Mouse (Mus musculus) frontal cortex, adult 2 months (tissue): ENCODE results near the gene Ssbp4. TPM values are rescaled to one million over a fixed set of nuclear protein-coding genes. Genes with fewer than 3 reads are reported as not detected.

Source experiments
- DNase-seq, 2 experiments: peaks; one replicate each; pipeline ENCODE4 v3.0.0; 2022; ENCODE audit warnings: low spot score in 1 of 2; ENCODE audit errors: extremely low spot score in 1 of 2
- polyA plus RNA-seq: library from polyadenylated mRNA; depleted of rRNA; stranded (reverse); fragments of >200 nt; gene quantifications from 2 replicates; pipeline ENCODE4 v1.2.3, GENCODE M21; 2012

Gene Ssbp4
- polyA plus RNA-seq, 1 experiment = 266 TPM

GRCm38 (mm10) chr8:70609368-70609848, 736 bp upstream of the Ssbp4 start:
- DNase-seq = peak in 1 of 2 experiments; percentile 60

GRCm38 (mm10) chr8:70607898-70608748, 549 bp downstream of the Ssbp4 start:
- DNase-seq = peak in 1 of 2 experiments; percentile 66

GRCm38 (mm10) chr8:70607603-70607897, 1.1 kb downstream of the Ssbp4 start:
- no peak for DNase-seq

- DNase-seq = no peak
These were observed 1.7 kb downstream of the Ssbp4 start for GRCm38 (mm10) chr8:70606780-70607602.

GRCm38 (mm10) chr8:70605871-70606779, 2.5 kb downstream of the Ssbp4 start:
- DNase-seq = no peak

GRCm38 (mm10) chr8:70604558-70604957, 4.1 kb downstream of the Ssbp4 start:
- DNase-seq = no peak

- no peak for DNase-seq
These were observed 6.4 kb downstream of the Ssbp4 start for GRCm38 (mm10) chr8:70602139-70602811.

- peak in 1 of 2 experiments; percentile 87 for DNase-seq
These were observed 7.4 kb downstream of the Ssbp4 start for GRCm38 (mm10) chr8:70601271-70601649.

- no peak for DNase-seq
These were observed 8.0 kb downstream of the Ssbp4 start for GRCm38 (mm10) chr8:70600473-70601270.

- DNase-seq = no peak
These were observed 9.0 kb downstream of the Ssbp4 start for GRCm38 (mm10) chr8:70599507-70600290.

GRCm38 (mm10) chr8:70598722-70599121, 9.9 kb downstream of the Ssbp4 start:
- DNase-seq = no peak

- DNase-seq = peak; percentile 82 to 88
These were observed 10.4 kb downstream of the Ssbp4 start for GRCm38 (mm10) chr8:70598283-70598682.

GRCm38 (mm10) chr8:70597417-70598272, 11.0 kb downstream of the Ssbp4 start:
- DNase-seq = no peak

- no peak for DNase-seq
These were observed 11.8 kb downstream of the Ssbp4 start for GRCm38 (mm10) chr8:70596775-70597416.

- no peak for DNase-seq
These were observed 12.5 kb downstream of the Ssbp4 start for GRCm38 (mm10) chr8:70596216-70596615.

GRCm38 (mm10) chr8:70595811-70596210, 12.9 kb downstream of the Ssbp4 start:
- no peak for DNase-seq
